Mouse (Mus musculus): ENCODE data around the gene Tmem150c.

- TF ChIP-seq CTCF (IDR thresholded peaks at IDR 0.05) (no peak), POLR2A (IDR thresholded peaks at IDR 0.05; ENCODE audit: insufficient read depth, low read depth, low read length) (no peak)
Measured at GRCm38 (mm10) chr5:100109543-100110282, 49.9 kb downstream of the Tmem150c start.

Measured in heart, adult 2 months (tissue).